Mouse (Mus musculus) neural tube, embryonic 12.5 days (tissue): ENCODE results near the gene Lpcat4. TPM values are rescaled to one million over a fixed set of nuclear protein-coding genes. Genes with fewer than 3 reads are reported as not detected.

ENCODE experiments used
- ATAC-seq: fragments of 200-750 bp; cut with Nextera tagmentation; 2 replicates; pipeline ENCODE4 v1.8.0; 2017; ENCODE audit warnings: low read depth, mild to moderate bottlenecking, moderate TSS enrichment, moderate library complexity; ENCODE audit not compliant: low FRiP score
- H3K27ac ChIP-seq: fragments of 300-500 bp; sonication (generic); 2 replicates; pipeline ENCODE4 v1.5.1; 2016
- H3K27me3 ChIP-seq: fragments of 300-500 bp; sonication (generic); replicated peaks from 2 replicates; pipeline ENCODE4 v1.6.1; 2016; ENCODE audit warnings: mild to moderate bottlenecking
- H3K36me3 ChIP-seq: fragments of 300-500 bp; sonication (generic); 2 replicates; pipeline ENCODE4 v1.6.1; 2016; ENCODE audit warnings: mild to moderate bottlenecking
- H3K4me1 ChIP-seq: fragments of 300-500 bp; sonication (generic); 2 replicates; pipeline ENCODE4 v1.6.1; 2016
- H3K4me2 ChIP-seq: fragments of 300-500 bp; sonication (generic); replicated peaks from 2 replicates; pipeline ENCODE4 v1.6.1; 2016; ENCODE audit warnings: mild to moderate bottlenecking
- H3K4me3 ChIP-seq: fragments of 300-500 bp; sonication (generic); 2 replicates; pipeline ENCODE4 v1.5.1; 2016
- H3K9ac ChIP-seq: fragments of 300-500 bp; sonication (generic); 2 replicates; pipeline ENCODE4 v1.6.1; 2016; ENCODE audit warnings: mild to moderate bottlenecking
- H3K9me3 ChIP-seq: fragments of 300-500 bp; sonication (generic); 2 replicates; pipeline ENCODE4 v1.6.1; 2016; ENCODE audit warnings: mild to moderate bottlenecking
- WGBS: fragments of 180-500 bp; shearing (Covaris S2); methylation state at CpG from one replicate; pipeline ENCODE4 v1.1.7; 2016; 5-methylcytosine and 5-hydroxymethylcytosine counted together
- polyA plus RNA-seq: library from polyadenylated mRNA; unstranded; fragments of >200 nt; fragmentation: Nextera tagmentation; extraction: Ambion mirVana; gene quantifications from 2 replicates; pipeline ENCODE4 v1.2.1, GENCODE M21; 2016

Gene Lpcat4
- polyA plus RNA-seq, 1 experiment from 2014 or later, result 16.8 TPM

DNA sequence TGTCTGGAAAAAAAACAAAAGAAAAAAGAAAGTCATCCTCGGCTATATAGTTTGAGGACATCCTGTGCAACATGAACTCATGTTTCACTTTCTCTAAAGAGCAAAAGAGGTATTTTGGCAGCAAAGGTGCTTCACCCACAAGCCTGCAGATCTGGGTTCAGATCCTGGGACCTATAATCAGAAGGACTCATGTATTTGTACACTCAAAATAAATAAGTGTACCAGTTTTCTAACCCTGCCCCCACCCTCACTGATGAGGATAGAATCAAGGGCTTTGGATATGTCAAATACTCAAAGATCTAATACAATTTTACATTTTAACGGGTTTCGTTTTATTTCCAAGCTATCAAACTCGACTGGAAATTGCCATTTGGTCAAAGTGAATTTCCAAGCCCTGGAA, 25.1 kb downstream of the Lpcat4 start:
- 83% methylated on average over 4 of the region's 4 CpGs for WGBS
- H3K4me2 ChIP-seq, result no peak overlapping the region
- ATAC-seq, result no peak
- no peaks in the 10 kb centered on the region for H3K27me3 ChIP-seq
- peaks cover 21% of the 10 kb centered on the region for H3K4me1 ChIP-seq
- no peaks in the 10 kb centered on the region for H3K9me3 ChIP-seq
- H3K27ac ChIP-seq, result no peak overlapping the region
- no peak overlapping the region for H3K4me3 ChIP-seq
- H3K36me3 ChIP-seq, result no peaks in the 10 kb centered on the region
- H3K9ac ChIP-seq, result no peak overlapping the region

DNA sequence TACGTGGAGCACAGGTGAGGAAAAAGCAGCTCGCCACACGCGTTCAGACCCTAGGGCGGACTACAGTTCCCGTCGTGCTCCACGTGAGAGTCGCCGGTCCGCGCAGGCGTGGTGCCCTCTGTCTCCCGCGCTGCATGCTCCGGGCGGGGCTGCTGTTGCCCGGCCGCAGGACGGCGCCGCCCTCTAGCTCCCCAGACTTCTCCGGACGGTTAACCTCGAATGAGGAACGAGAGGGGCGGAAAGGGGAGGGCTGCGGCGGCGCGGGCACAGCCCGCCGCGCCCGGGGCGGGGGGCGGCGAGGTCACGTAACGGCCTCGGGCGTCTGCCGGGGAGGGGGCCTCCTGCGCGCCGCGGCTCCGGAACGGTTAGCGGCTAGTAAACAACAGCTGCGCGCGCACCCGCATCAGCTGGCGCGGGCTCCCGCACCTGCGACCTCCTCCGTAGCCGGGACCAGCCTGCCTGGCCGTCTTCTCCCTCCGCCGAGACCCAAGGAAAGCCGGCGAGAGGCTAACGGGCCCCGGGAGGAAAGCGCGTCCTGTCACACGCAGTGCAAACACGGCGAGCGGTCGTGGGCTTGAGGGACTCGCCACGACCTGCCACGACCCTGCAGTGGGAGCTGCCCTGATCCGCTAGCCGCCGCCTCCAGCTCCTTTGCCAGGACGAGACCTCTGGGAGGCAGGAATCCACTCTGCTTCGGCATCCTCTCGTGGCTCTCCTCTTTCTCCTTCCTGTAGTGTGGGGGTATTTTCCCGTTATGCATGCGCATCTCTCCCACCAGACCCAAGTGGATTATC, 26.4 kb downstream of the Lpcat4 start, which contains the start of gene Slc12a6:
Slc12a6 (plus strand) TSS at position 378 of the 794 bp plus-strand sequence.
- peak within 1 kb of the TSS; percentile 91 for H3K4me2 ChIP-seq
- peak within 1 kb of the TSS; percentile 75 for H3K9ac ChIP-seq
- H3K9me3 ChIP-seq, result no peaks in the 10 kb centered on the region
- peak; percentile 92 for ATAC-seq
- H3K27ac ChIP-seq, result peak within 1 kb of the TSS; percentile 84
- WGBS, result under 1% methylated on average over 83 of the region's 85 CpGs
- peak within 1 kb of the TSS; percentile 71 for H3K4me3 ChIP-seq
- H3K27me3 ChIP-seq, result no peaks in the 10 kb centered on the region
- H3K4me1 ChIP-seq, result peaks cover 21% of the 10 kb centered on the region
- no peaks in the 10 kb centered on the region for H3K36me3 ChIP-seq

DNA sequence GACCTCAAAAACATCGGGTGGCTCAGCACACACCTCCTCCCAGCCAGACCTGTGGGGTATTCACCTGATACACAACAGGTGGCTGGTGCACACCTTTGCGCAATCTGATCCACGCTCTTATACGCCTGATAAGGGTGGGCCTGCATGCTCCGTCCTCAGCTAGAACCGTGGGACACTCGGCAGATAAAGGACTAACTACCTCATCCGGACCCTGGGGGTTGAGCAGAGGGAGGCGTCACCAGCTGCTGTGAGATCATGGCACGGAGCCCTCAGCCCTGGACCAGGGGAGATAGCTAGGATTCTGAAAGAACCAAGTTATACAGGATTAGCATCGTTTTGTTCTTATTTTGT, 26.9 kb downstream of the Lpcat4 start, which contains the start of gene Gm21985:
Gm21985 (plus strand) TSS at position 73 of the 351 bp plus-strand sequence.
- H3K9ac ChIP-seq, result peak within 1 kb of the TSS; percentile 75
- peak; percentile 46 for ATAC-seq
- H3K4me1 ChIP-seq, result peaks cover 21% of the 10 kb centered on the region
- peak within 1 kb of the TSS; percentile 84 for H3K27ac ChIP-seq
- H3K4me2 ChIP-seq, result peak within 1 kb of the TSS; percentile 91
- no peaks in the 10 kb centered on the region for H3K27me3 ChIP-seq
- H3K36me3 ChIP-seq, result no peaks in the 10 kb centered on the region
- H3K4me3 ChIP-seq, result peak within 1 kb of the TSS; percentile 71
- H3K9me3 ChIP-seq, result no peaks in the 10 kb centered on the region
- 2% methylated on average over 11 of the region's 11 CpGs for WGBS

DNA sequence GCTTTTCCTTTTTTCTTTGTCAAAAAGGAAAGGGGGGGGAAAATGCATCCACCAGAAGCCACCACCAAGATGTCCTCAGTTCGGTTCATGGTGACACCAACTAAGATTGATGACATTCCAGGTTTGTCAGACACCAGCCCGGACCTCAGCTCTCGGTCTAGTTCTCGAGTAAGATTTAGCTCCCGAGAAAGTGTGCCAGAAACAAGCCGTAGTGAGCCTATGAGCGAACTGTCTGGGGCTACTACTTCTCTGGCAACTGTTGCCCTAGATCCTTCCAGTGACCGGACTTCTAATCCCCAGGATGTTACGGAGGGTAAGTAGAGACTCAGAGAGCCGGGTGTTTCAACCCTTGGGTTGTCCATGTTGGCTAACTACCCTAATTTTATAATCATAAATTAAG, 27.5 kb downstream of the Lpcat4 start:
- Histone ChIP-seq H3K9me3 (no peaks in the 10 kb centered on the region), H3K36me3 (no peaks in the 10 kb centered on the region), H3K27me3 (no peaks in the 10 kb centered on the region), H3K27ac (no peak overlapping the region), H3K4me2 (peak overlapping the region; percentile 91), H3K4me3 (peak overlapping the region; percentile 71; the same call in 1 of the 2 replicates), H3K4me1 (peaks cover 21% of the 10 kb centered on the region), H3K9ac (no peak overlapping the region)
- 37% methylated on average over 10 of the region's 10 CpGs for WGBS
- no peak for ATAC-seq

DNA sequence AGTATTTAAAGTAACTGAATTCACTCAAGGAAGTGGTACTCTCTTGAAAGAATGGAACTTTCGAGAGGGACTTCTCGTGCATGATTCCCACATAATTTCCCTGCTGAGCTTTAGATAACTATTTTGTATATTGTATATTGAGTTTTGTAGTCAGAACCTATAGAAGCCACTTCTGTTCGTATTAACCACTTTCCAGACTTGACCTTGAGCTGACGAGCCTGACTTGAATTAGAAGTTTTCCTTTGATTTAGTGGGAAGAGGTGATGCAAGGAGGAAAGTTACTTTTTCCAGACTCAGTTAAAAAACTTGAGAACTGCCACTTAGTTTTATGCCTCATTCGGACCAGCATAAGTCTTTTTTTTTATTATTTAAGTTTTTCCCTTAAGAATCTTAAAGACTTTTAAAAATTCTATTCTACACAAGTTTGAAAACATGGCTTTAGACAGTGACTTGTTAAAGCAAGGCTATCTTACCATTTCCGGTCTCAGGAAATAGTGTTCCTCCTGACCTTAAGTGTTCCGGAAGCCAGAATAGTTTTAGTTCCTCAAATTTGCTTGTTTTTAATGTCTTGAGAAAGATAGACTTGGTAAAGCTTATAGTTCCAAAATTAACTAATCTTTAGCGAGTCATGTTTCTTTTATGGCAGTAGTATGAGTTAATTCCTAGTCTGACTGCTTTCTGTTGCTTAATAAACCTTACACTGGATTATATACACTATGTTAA, 28.4 kb downstream of the Lpcat4 start:
- H3K36me3 ChIP-seq, result no peaks in the 10 kb centered on the region
- peak overlapping the region; percentile 91 for H3K4me2 ChIP-seq
- peaks cover 18% of the 10 kb centered on the region for H3K4me1 ChIP-seq
- WGBS, result 87% methylated on average over 8 of the region's 8 CpGs
- no peak overlapping the region for H3K27ac ChIP-seq
- no peaks in the 10 kb centered on the region for H3K9me3 ChIP-seq
- H3K4me3 ChIP-seq, result no peak overlapping the region
- ATAC-seq, result no peak
- no peaks in the 10 kb centered on the region for H3K27me3 ChIP-seq
- no peak overlapping the region for H3K9ac ChIP-seq

DNA sequence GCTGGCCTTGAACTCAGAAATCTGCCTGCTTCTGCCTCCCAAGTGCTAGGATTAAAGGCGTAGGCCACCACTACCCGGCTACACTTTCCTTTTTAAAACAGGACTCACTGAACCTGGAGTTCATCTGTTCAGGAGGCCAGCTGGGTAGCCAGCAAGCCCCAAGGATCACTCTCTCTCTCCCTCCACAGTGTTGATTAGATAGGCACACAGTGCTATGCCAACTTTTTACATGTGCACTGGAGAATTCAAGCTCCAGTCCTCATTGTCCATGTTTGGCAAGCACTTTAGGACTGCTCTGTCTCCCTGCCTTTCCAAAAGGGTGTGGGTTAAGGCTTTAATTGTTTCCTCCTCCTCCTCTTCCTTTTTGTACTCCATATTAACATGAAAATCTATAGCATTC, 30.7 kb downstream of the Lpcat4 start:
- H3K4me3 ChIP-seq, result no peak overlapping the region
- no peak overlapping the region for H3K9ac ChIP-seq
- H3K9me3 ChIP-seq, result no peaks in the 10 kb centered on the region
- H3K27me3 ChIP-seq, result no peaks in the 10 kb centered on the region
- H3K27ac ChIP-seq, result no peak overlapping the region
- ATAC-seq, result no peak
- H3K36me3 ChIP-seq, result no peaks in the 10 kb centered on the region
- peaks cover 14% of the 10 kb centered on the region for H3K4me1 ChIP-seq
- H3K4me2 ChIP-seq, result no peak overlapping the region
- WGBS, result 90% methylated on average over 2 of the region's 2 CpGs

DNA sequence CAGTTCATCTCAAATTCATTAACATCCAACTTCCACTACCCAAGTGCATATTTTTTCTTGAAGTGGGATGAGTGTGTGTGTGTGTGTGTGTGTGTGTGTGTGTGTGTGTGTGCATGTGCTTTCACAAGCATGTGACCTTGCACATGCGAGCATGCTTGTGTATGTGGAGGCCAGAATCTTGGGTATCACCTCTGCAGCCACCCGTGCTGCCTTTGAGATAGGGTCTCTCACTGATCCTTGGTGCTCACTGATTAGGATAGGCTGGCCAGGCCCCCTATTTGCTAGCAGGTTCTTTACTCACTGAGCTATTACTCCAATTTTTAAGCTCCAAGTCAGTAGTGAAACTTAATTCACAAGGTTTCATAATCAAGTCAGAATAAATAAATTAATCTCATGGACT, 33.6 kb downstream of the Lpcat4 start:
- Histone ChIP-seq H3K27ac (no peak overlapping the region), H3K4me2 (no peak overlapping the region), H3K9ac (no peak overlapping the region), H3K9me3 (no peaks in the 10 kb centered on the region), H3K36me3 (no peaks in the 10 kb centered on the region), H3K4me3 (no peak overlapping the region), H3K27me3 (no peaks in the 10 kb centered on the region), H3K4me1 (no peaks in the 10 kb centered on the region)
- WGBS, result 100% methylated on average over 2 of the region's 2 CpGs
- no peak for ATAC-seq

DNA sequence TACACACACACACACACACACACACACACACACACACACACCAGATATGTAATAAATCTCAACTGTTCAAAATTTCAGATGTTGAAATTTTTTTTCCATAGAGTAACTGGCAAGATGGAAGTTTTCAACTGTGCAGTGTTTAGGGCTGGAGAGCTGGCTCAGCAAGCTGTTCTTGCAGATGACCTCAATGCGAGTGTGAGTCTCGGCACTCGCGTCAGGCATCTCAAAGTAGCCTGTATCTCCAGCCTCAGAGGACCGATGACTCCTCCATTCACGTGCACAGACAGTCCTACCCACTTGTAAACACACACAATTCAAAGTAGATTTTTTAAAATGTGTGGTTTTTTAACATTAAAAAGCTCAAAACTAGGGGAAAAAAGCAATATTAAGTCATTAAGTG, 34.2 kb downstream of the Lpcat4 start:
- H3K9me3 ChIP-seq, result no peaks in the 10 kb centered on the region
- no peak overlapping the region for H3K4me2 ChIP-seq
- 94% methylated on average over 6 of the region's 6 CpGs for WGBS
- no peaks in the 10 kb centered on the region for H3K36me3 ChIP-seq
- no peak overlapping the region for H3K27ac ChIP-seq
- H3K4me1 ChIP-seq, result no peaks in the 10 kb centered on the region
- ATAC-seq, result no peak
- no peak overlapping the region for H3K9ac ChIP-seq
- H3K27me3 ChIP-seq, result no peaks in the 10 kb centered on the region
- no peak overlapping the region for H3K4me3 ChIP-seq

DNA sequence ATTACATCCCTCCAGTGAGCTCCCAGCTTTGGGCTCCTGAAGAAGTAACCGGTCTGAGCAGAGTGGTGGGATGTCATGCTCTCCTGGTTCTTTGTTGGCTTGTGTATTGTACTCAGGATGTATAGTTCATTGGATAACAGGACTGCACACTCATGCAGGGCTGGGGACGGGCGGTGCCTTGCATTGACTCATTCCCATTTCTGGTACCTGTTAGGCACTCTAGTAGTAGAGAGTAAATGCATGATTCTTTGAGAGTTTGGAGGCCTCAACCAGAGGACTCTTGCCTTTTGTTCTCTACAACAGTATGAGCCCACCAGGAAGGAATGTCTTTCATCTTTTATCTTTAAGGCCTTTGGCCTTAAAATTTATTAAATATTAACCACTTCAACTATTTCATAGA, 37.6 kb downstream of the Lpcat4 start:
- no peak overlapping the region for H3K9ac ChIP-seq
- no peak overlapping the region for H3K27ac ChIP-seq
- no peak overlapping the region for H3K4me2 ChIP-seq
- ATAC-seq, result no peak
- H3K27me3 ChIP-seq, result no peaks in the 10 kb centered on the region
- WGBS, result 96% methylated on average over 3 of the region's 3 CpGs
- no peaks in the 10 kb centered on the region for H3K36me3 ChIP-seq
- no peak overlapping the region for H3K4me3 ChIP-seq
- H3K4me1 ChIP-seq, result no peaks in the 10 kb centered on the region
- no peaks in the 10 kb centered on the region for H3K9me3 ChIP-seq

DNA sequence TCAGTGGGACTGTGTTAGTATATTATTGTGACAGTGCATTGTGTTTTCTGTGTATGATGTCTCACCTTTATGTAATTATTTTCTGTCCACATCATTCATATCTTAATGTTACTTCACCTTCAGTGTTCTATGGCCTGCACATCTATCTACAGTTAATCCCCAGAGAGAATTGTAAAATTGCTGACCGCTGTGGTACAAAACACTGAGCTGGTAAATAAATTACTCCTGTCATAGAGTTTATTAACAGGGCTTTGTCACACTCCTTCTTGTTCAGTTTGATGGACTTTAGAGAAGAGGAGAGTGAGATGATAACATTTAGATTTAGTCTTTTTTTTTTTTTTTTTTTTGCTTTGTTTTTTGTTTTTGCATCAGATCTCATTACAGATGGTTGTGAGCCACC, 43.6 kb downstream of the Lpcat4 start:
- H3K4me1 ChIP-seq, result peaks cover 8% of the 10 kb centered on the region
- no peak overlapping the region for H3K9ac ChIP-seq
- H3K27me3 ChIP-seq, result no peaks in the 10 kb centered on the region
- 74% methylated on average over 1 of the region's 1 CpGs for WGBS
- H3K4me2 ChIP-seq, result no peak overlapping the region
- no peaks in the 10 kb centered on the region for H3K9me3 ChIP-seq
- H3K4me3 ChIP-seq, result no peak overlapping the region
- no peak for ATAC-seq
- no peaks in the 10 kb centered on the region for H3K36me3 ChIP-seq
- no peak overlapping the region for H3K27ac ChIP-seq

DNA sequence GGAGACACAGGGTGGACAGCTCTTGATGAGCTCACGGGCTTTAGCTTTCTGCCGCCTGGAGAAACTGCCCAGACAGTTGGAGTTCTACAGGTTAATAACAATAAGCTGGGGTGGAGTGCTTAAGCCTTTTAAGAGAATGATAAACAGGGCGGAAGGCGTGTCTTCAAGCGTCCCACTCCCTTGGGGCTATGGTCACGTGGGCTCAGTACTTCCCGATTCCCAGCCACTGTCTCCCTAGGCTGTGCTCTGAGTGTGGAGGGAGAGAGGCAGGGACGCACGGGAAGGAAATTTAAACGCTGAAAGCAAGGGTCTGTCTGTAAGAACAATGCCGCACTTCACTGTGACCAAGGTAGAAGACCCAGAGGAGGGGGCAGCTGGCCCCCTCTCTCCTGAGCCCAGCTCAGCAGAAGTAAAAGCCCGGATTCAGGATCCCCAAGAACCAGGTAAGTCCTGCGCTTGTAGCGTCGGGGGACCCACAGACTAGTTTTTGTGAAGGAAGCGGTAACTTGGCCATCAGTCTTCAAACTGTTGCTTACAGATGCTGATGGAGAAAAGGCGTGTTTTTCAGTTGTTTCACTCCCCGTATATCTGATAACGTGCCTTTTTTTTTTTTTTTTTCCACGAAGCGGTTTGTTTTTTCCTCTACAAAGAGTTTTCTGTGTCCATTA, 45.2 kb downstream of the Lpcat4 start:
- Histone ChIP-seq H3K27me3 (no peaks in the 10 kb centered on the region), H3K4me1 (peaks cover 8% of the 10 kb centered on the region), H3K4me3 (peak overlapping the region; percentile 41), H3K4me2 (peak overlapping the region; percentile 83), H3K27ac (no peak overlapping the region), H3K9ac (peak overlapping the region; percentile 62), H3K9me3 (no peaks in the 10 kb centered on the region), H3K36me3 (no peaks in the 10 kb centered on the region)
- WGBS, result 2% methylated on average over 21 of the region's 21 CpGs
- peak; percentile 91 for ATAC-seq

DNA sequence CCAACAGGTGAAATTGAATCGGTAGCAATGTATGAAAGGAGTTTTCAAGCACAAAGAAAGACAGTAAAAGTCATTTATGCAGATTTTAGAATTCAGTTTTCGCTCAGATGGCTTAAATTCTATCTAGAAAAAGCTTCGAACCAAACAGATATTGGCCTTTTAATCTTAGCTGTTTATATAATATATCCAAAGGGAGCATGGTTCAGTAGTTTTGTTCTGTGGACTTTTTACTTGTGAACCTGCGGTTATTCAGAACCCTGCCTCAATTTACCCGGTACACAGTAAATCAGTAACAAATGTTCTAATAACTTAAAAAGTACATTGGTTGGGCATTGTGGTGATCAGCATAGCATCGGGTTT, 45.7 kb downstream of the Lpcat4 start:
- Histone ChIP-seq H3K4me3 (no peak overlapping the region), H3K9ac (peak overlapping the region; percentile 62; the same call in 1 of the 2 replicates), H3K27me3 (no peaks in the 10 kb centered on the region), H3K36me3 (no peaks in the 10 kb centered on the region), H3K9me3 (no peaks in the 10 kb centered on the region), H3K4me2 (peak overlapping the region; percentile 83), H3K27ac (no peak overlapping the region), H3K4me1 (peaks cover 8% of the 10 kb centered on the region)
- no peak for ATAC-seq
- WGBS, result 64% methylated on average over 6 of the region's 6 CpGs
